Mouse (Mus musculus) C2C12 (cell line): ENCODE measurements around the gene Cdh1. TPM values are rescaled to one million over a fixed set of nuclear protein-coding genes. Genes with fewer than 3 reads are reported as not detected.

ENCODE experiments used
- H3K27me3 ChIP-seq: one replicate; pipeline ENCODE4 v1.6.1; 2011; ENCODE audit not compliant: control insufficient read depth, insufficient read depth, insufficient read length
- H3K36me3 ChIP-seq: one replicate; pipeline ENCODE4 v1.6.1; 2011; ENCODE audit not compliant: control insufficient read depth, insufficient read depth
- H3K4me3 ChIP-seq: one replicate; pipeline ENCODE4 v1.5.1; 2011; ENCODE audit warnings: mild to moderate bottlenecking, control low read depth; ENCODE audit not compliant: poor library complexity, insufficient read depth, severe bottlenecking
- H3K79me2 ChIP-seq: one replicate; pipeline ENCODE4 v1.6.1; 2011; ENCODE audit not compliant: control insufficient read depth, insufficient read depth
- H3K79me3 ChIP-seq: one replicate; pipeline ENCODE4 v1.6.1; 2011; ENCODE audit warnings: low read depth, control low read depth
- H3ac ChIP-seq: one replicate; pipeline ENCODE3; 2011; ENCODE audit warnings: low read depth; ENCODE audit not compliant: control insufficient read depth, insufficient read length
- CEBPB ChIP-seq: IDR thresholded peaks from one replicate; pipeline ENCODE4 v1.6.1; 2011; ENCODE audit warnings: low read depth, mild to moderate bottlenecking, control low read depth, moderate library complexity
- CTCF ChIP-seq: IDR thresholded peaks from one replicate; pipeline ENCODE4 v1.5.1; 2011; ENCODE audit not compliant: control insufficient read depth, insufficient read depth, insufficient read length
- FOSL1 ChIP-seq: IDR thresholded peaks from one replicate; pipeline ENCODE4 v1.8.0; 2011; ENCODE audit warnings: mild to moderate bottlenecking, low read length; ENCODE audit not compliant: poor library complexity, insufficient read depth, severe bottlenecking
- MAX ChIP-seq: IDR thresholded peaks from one replicate; pipeline ENCODE4 v1.6.1; 2011; ENCODE audit warnings: mild to moderate bottlenecking, control low read depth
- MYOD1 ChIP-seq: IDR thresholded peaks from one replicate; pipeline ENCODE4 v1.6.1; 2011; ENCODE audit warnings: low read depth; ENCODE audit not compliant: control insufficient read depth, insufficient read length
- MYOG ChIP-seq: IDR thresholded peaks from one replicate; pipeline ENCODE4 v1.6.1; 2011; ENCODE audit not compliant: control insufficient read depth, insufficient read length; ENCODE audit errors: extremely low read depth
- USF1 ChIP-seq: IDR thresholded peaks from one replicate; pipeline ENCODE4 v1.6.1; 2011; ENCODE audit warnings: low read depth, mild to moderate bottlenecking, control low read depth, moderate library complexity
- polyA plus RNA-seq: library from polyadenylated mRNA; unstranded; fragments of >200 nt; fragmentation: generic; extraction: Trizol; gene quantifications from one replicate; pipeline ENCODE4 v1.2.1, GENCODE M21; 2012; ENCODE audit warnings: missing spikeins

Gene Cdh1
- polyA plus RNA-seq, 1 experiment, result 0.01 TPM

DNA sequence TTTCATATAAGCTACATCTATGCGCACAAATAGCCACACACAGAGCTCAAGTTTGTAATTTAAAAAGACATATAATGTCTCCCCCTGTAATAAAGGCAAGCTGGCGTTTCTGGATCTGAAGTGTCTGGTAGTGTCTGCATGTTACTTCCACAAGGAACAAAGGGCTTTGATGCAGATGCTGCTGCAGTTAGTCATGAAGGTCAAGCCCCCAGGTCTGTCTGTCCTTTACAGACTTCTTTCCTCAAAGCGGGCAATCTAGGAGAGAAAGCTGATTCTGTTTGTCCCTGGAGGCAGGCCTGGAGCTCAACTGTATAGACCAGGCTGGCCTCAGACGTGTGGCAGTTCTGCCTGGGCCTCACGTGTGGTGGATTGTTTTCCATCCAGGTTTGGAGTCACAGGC, 26.3 kb downstream of the Cdh1 start:
- no peak for TF ChIP-seq CTCF
- no peak for TF ChIP-seq MYOD1
- TF ChIP-seq USF1, result no peak
- no peak for TF ChIP-seq FOSL1
- no peak for TF ChIP-seq MYOG
- no peak for TF ChIP-seq MAX
- TF ChIP-seq CEBPB, result no peak

DNA sequence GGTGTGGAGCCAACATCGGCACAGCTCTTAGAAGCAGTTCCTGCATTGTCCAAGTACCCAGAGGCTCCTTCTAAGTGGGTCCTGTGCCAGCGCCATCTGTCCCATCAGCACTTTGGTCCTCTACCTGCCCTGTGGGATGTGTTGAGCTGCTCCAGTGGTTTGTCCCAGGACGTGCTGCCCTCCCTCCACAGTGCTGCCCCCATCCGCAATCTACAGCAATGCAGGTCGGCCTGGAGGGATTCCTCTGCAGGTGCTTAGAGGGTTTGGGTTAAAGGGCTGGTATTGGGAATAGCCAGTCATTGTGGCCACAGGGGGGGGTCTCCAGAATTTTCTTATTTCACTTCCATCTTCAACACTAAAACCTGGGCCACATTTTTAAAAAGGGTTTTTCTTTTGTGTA, 28.8 kb downstream of the Cdh1 start:
- Histone ChIP-seq H3K36me3 (no peaks in the 10 kb centered on the region), H3ac (no peak overlapping the region), H3K79me2 (no peaks in the 10 kb centered on the region), H3K27me3 (no peaks in the 10 kb centered on the region), H3K79me3 (no peaks in the 10 kb centered on the region), H3K4me3 (no peak overlapping the region)
- TF ChIP-seq CTCF (no peak), MAX (no peak), USF1 (no peak), CEBPB (no peak), MYOD1 (no peak), MYOG (no peak), FOSL1 (no peak)

More for the DNA sequence above, 26.3 kb downstream of the Cdh1 start:
- H3K79me2 ChIP-seq, result no peaks in the 10 kb centered on the region
- H3K36me3 ChIP-seq, result no peaks in the 10 kb centered on the region
- H3K4me3 ChIP-seq, result no peak overlapping the region
- no peaks in the 10 kb centered on the region for H3K27me3 ChIP-seq
- no peak overlapping the region for H3ac ChIP-seq
- no peaks in the 10 kb centered on the region for H3K79me3 ChIP-seq

DNA sequence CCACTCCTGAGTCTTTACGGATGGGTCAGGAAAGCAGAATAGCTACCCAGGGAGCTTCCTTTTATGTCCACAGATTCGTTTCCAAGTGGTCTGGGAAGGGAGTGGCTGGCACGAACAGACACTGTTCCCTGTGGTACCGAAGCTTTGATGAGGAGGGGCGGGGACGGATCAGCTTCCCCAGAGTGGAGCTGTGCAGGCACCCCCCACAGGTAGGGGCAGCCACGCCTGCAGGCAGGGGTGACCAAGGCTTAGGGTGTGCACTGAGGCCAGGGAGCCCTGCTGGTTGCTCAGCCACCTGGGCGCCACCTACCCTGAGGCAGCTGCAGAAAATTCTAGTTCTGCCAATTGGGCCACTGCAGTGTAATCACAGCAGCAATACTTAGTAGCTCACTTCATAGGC, 29.5 kb downstream of the Cdh1 start:
- no peak overlapping the region for H3K4me3 ChIP-seq
- no peaks in the 10 kb centered on the region for H3K36me3 ChIP-seq
- H3K79me2 ChIP-seq, result no peaks in the 10 kb centered on the region
- H3ac ChIP-seq, result no peak overlapping the region
- no peaks in the 10 kb centered on the region for H3K27me3 ChIP-seq
- TF ChIP-seq MAX, result no peak
- TF ChIP-seq MYOD1, result no peak
- no peaks in the 10 kb centered on the region for H3K79me3 ChIP-seq

DNA sequence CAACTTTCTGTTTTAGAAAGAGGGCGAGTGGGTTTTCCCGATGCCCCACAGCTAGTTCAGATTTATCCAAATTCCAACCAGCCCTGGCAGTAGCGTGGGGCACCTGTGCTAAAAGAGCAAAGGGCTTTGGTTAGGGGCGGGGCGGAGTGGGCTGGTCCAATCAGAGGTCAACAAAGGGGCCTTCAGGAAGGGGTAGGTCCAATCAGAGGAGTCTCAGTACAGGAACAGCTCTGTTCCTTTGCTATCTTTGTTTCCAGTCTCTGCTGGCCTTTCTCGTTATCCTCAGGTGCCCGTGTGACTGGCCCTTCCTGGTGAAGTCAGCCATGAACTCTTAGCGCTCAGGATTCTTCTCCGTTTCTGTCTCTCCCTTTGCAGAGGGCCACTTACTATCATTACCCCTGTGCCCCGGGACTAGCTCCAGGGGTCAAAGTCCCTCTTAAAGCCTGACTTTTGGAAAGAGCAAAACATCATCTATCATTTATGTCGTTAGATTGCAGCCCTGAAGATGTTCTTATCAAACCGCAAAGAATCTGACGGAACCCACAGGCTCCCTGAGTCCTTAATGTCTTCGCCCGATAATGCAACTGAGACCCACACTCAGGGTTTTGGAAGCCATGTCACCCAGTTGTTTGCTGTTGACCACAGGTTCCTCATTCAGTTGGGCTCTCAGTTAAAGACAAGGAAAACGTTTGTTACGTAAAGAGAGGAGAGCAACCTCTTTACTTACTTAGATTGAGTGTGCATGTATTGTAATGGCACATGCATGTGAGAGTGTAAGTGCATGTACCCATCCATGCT, 30.4 kb downstream of the Cdh1 start:
- Histone ChIP-seq H3K27me3 (no peaks in the 10 kb centered on the region), H3K4me3 (no peak overlapping the region), H3K36me3 (no peaks in the 10 kb centered on the region), H3ac (no peak overlapping the region), H3K79me2 (no peaks in the 10 kb centered on the region), H3K79me3 (no peaks in the 10 kb centered on the region)
- TF ChIP-seq FOSL1 (no peak), USF1 (no peak), CTCF (no peak), MYOD1 (no peak), MYOG (no peak), CEBPB (no peak), MAX (no peak)

DNA sequence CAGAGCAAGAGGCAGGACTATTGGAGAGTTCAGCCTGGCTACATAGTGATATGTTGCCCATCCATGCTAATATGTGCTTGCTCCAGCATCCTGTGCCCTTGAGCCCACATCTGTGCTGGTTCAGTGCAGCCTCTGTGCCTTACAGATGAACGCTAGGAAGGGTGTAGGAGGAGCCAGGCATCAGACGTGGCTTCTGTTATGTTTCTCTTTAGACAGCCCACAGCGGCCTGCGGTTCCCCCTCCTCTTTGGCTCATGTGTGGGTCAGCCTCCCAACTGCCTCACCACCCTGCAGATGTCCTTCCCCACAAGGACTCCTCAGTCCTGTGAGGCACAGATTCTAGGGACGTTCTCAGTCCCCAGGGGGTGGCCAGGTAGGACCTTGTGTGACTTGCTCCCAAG, 32.1 kb downstream of the Cdh1 start:
- no peak overlapping the region for H3ac ChIP-seq
- TF ChIP-seq MYOD1, result no peak
- no peak for TF ChIP-seq CEBPB
- no peak for TF ChIP-seq MYOG
- TF ChIP-seq USF1, result no peak
- no peak for TF ChIP-seq MAX
- TF ChIP-seq FOSL1, result no peak
- TF ChIP-seq CTCF, result no peak
- no peaks in the 10 kb centered on the region for H3K79me3 ChIP-seq
- H3K79me2 ChIP-seq, result no peaks in the 10 kb centered on the region
- H3K4me3 ChIP-seq, result no peak overlapping the region
- no peaks in the 10 kb centered on the region for H3K27me3 ChIP-seq
- no peaks in the 10 kb centered on the region for H3K36me3 ChIP-seq

DNA sequence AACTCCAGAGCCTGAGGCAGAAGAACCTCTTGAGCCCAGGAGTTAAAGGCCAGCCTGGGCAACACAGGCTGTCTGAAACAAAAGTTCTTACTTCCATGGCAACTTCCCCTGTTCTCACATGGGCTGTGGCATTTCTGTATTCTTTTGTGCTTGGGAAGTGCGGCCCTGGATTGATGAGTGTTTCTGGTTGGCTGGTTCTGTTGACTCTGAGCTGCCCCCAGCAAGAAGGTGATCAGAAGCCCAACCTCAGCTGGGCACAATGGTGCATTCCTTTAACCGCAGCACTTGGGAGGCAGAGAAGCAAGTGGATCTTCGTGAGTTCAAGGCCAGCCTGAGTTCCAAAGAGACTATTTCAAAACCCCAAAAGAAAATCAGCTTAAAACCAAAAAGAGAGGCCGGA, 34.3 kb downstream of the Cdh1 start:
- TF ChIP-seq MYOG (no peak), MYOD1 (no peak), CEBPB (no peak), CTCF (no peak), FOSL1 (no peak), MAX (no peak), USF1 (no peak)
- H3K4me3 ChIP-seq, result no peak overlapping the region
- no peaks in the 10 kb centered on the region for H3K27me3 ChIP-seq
- no peak overlapping the region for H3ac ChIP-seq
- H3K36me3 ChIP-seq, result no peaks in the 10 kb centered on the region
- H3K79me2 ChIP-seq, result no peaks in the 10 kb centered on the region
- no peaks in the 10 kb centered on the region for H3K79me3 ChIP-seq
